Comparison of ENCODE assay signal across 28 mouse cellular contexts in genomic region chr8:109059152-109059551, GRCm38 (mm10).
DNase-seq lines count a peak whose midpoint lies in the region; ATAC-seq and TF ChIP-seq lines count a peak whose summit lies in the region.
"Had no signal": no experiment of that assay in that cellular context is flagged by ENCODE, and none has a peak within 500 bp of the region (broad histone marks: within the 10 kb centered on the region; RNA-seq: fewer than 3 reads in every experiment).

No protein-coding gene starts in this region.

- no peaks in the 10 kb centered on the region for H3K9me3 ChIP-seq in forebrain, embryonic 14.5 days (replicated peaks; ENCODE audit: control insufficient read depth, low read length)
- H3K9me3 ChIP-seq in forebrain, embryonic 13.5 days (replicated peaks), result no peaks in the 10 kb centered on the region
- H3K9me3 ChIP-seq in midbrain, embryonic 14.5 days (ENCODE audit: control insufficient read depth, low read length), result no peaks in the 10 kb centered on the region
- H3K9me3 ChIP-seq in midbrain, postnatal 0 days (ENCODE audit: low read length), result no peaks in the 10 kb centered on the region
- H3K9me3 ChIP-seq: forebrain, embryonic 15.5 days; heart, embryonic 13.5 days; hindbrain, embryonic 15.5 days; liver, embryonic 13.5 days had no signal

- H3K4me2 ChIP-seq in forebrain, embryonic 14.5 days (ENCODE audit: low read length), result no peak overlapping the region
- no peak overlapping the region for H3K4me2 ChIP-seq in forebrain, embryonic 13.5 days
- H3K4me2 ChIP-seq in midbrain, embryonic 14.5 days (ENCODE audit: low read length), result no peak overlapping the region
- no peak overlapping the region for H3K4me2 ChIP-seq in midbrain, postnatal 0 days (ENCODE audit: low read depth, low read length, poor library complexity, severe bottlenecking)
- H3K4me2 ChIP-seq: forebrain, embryonic 15.5 days; heart, embryonic 13.5 days; hindbrain, embryonic 15.5 days; liver, embryonic 13.5 days had no signal

- TF ChIP-seq CTCF in midbrain, postnatal 0 days (IDR thresholded peaks at IDR 0.05), result no peak

- no peaks in the 10 kb centered on the region for H3K27me3 ChIP-seq in forebrain, embryonic 14.5 days (replicated peaks; ENCODE audit: control insufficient read depth, insufficient read depth, low read length)
- no peaks in the 10 kb centered on the region for H3K27me3 ChIP-seq in forebrain, embryonic 13.5 days
- no peaks in the 10 kb centered on the region for H3K27me3 ChIP-seq in midbrain, embryonic 14.5 days (ENCODE audit: control insufficient read depth, insufficient read depth, low read length)
- no peaks in the 10 kb centered on the region for H3K27me3 ChIP-seq in midbrain, postnatal 0 days (ENCODE audit: insufficient read depth, low read length)
- H3K27me3 ChIP-seq: forebrain, embryonic 15.5 days; heart, embryonic 13.5 days; hindbrain, embryonic 15.5 days; liver, embryonic 13.5 days had no signal

- DNase-seq in forebrain, embryonic 14.5 days (ENCODE audit: low spot score), result peak; percentile 1
- peak; percentile 67 for DNase-seq in midbrain, embryonic 14.5 days
- DNase-seq in midbrain, postnatal 0 days (ENCODE audit: low spot score), result no peak
- DNase-seq in ZHBTc4 (ENCODE audit: low read depth, low spot score), result peak; percentile 21
- DNase-seq in testis, postnatal 14 days (ENCODE audit: low spot score), result peak; percentile 14
- DNase-seq in adrenal gland, postnatal 25 days, result no peak
- DNase-seq: adrenal gland, adult 8-10 months; cerebellum, adult 9-10 months; gastrocnemius, postnatal 14 days; heart, adult 18-20 months; heart, postnatal 14 days; kidney, adult 8-10 months; kidney, postnatal 36 days; layer of hippocampus, postnatal 36 days; liver, embryonic 13.5 days; lung, adult 2 months; lung, postnatal 14 days; right cerebral cortex, postnatal 25 days; thymus, adult 18-20 months; thymus, postnatal 36 days had no signal

- no peak overlapping the region for H3K27ac ChIP-seq in forebrain, embryonic 14.5 days (ENCODE audit: low read depth, low read length)
- H3K27ac ChIP-seq in forebrain, embryonic 13.5 days, result no peak overlapping the region
- H3K27ac ChIP-seq in midbrain, embryonic 14.5 days (replicated peaks; ENCODE audit: low read depth, low read length), result no peak overlapping the region
- H3K27ac ChIP-seq in midbrain, postnatal 0 days (ENCODE audit: low read depth, low read length), result no peak overlapping the region
- H3K27ac ChIP-seq: forebrain, embryonic 15.5 days; heart, embryonic 13.5 days; hindbrain, embryonic 15.5 days; liver, embryonic 13.5 days had no signal

- H3K36me3 ChIP-seq in forebrain, embryonic 14.5 days (ENCODE audit: control insufficient read depth, insufficient read depth, low read length), result no peaks in the 10 kb centered on the region
- no peaks in the 10 kb centered on the region for H3K36me3 ChIP-seq in forebrain, embryonic 13.5 days (ENCODE audit: poor library complexity, severe bottlenecking)
- H3K36me3 ChIP-seq in midbrain, embryonic 14.5 days (ENCODE audit: control insufficient read depth, insufficient read depth, low read length), result no peaks in the 10 kb centered on the region
- H3K36me3 ChIP-seq in midbrain, postnatal 0 days (ENCODE audit: insufficient read depth, low read length), result no peaks in the 10 kb centered on the region
- H3K36me3 ChIP-seq: forebrain, embryonic 15.5 days; G1E; heart, embryonic 13.5 days; hindbrain, embryonic 15.5 days; liver, embryonic 13.5 days had no signal

- ATAC-seq in forebrain, embryonic 14.5 days, result no peak
- ATAC-seq in forebrain, embryonic 13.5 days, result no peak
- ATAC-seq in midbrain, embryonic 14.5 days (ENCODE audit: low FRiP score, low TSS enrichment), result no peak
- ATAC-seq in midbrain, postnatal 0 days (ENCODE audit: low FRiP score), result no peak
- ATAC-seq: activated CD4-positive, CD25-positive, alpha-beta regulatory T cell, adult 4 months; CD4-positive, CD25-positive, alpha-beta regulatory T cell, adult 4 months; forebrain, embryonic 15.5 days; Patski had no signal

- no peak overlapping the region for H3K4me3 ChIP-seq in forebrain, embryonic 14.5 days (ENCODE audit: low read depth, low read length)
- H3K4me3 ChIP-seq in forebrain, embryonic 13.5 days, result no peak overlapping the region
- H3K4me3 ChIP-seq in midbrain, embryonic 14.5 days (replicated peaks; ENCODE audit: low read depth, low read length), result 0 out of 2 replicates have a peak overlapping the region, but pooled peaks have one; percentile 14
- no peak overlapping the region for H3K4me3 ChIP-seq in midbrain, postnatal 0 days (ENCODE audit: low read depth, low read length)
- H3K4me3 ChIP-seq: forebrain, embryonic 15.5 days; heart, embryonic 13.5 days; hindbrain, embryonic 15.5 days; liver, embryonic 13.5 days had no signal

- H3K9ac ChIP-seq in forebrain, embryonic 14.5 days (ENCODE audit: low read length), result no peak overlapping the region
- H3K9ac ChIP-seq in forebrain, embryonic 13.5 days, result no peak overlapping the region
- H3K9ac ChIP-seq in midbrain, embryonic 14.5 days (replicated peaks; ENCODE audit: low read length), result no peak overlapping the region
- no peak overlapping the region for H3K9ac ChIP-seq in midbrain, postnatal 0 days (replicated peaks; ENCODE audit: low read length, poor library complexity, severe bottlenecking)
- H3K9ac ChIP-seq: forebrain, embryonic 15.5 days; heart, embryonic 13.5 days; hindbrain, embryonic 15.5 days; liver, embryonic 13.5 days had no signal

- WGBS in forebrain, embryonic 14.5 days, result 76% methylated on average over 5 of the region's 5 CpGs
- WGBS in forebrain, embryonic 13.5 days, result 74% methylated on average over 5 of the region's 5 CpGs
- WGBS in midbrain, embryonic 14.5 days, result 72% methylated on average over 5 of the region's 5 CpGs
- WGBS in midbrain, postnatal 0 days, result 71% methylated on average over 5 of the region's 5 CpGs

- no peaks in the 10 kb centered on the region for H3K4me1 ChIP-seq in forebrain, embryonic 14.5 days (ENCODE audit: control insufficient read depth, insufficient read depth, low read length)
- no peaks in the 10 kb centered on the region for H3K4me1 ChIP-seq in forebrain, embryonic 13.5 days
- no peaks in the 10 kb centered on the region for H3K4me1 ChIP-seq in midbrain, embryonic 14.5 days (ENCODE audit: control insufficient read depth, insufficient read depth, low read length)
- H3K4me1 ChIP-seq in midbrain, postnatal 0 days (ENCODE audit: insufficient read depth, low read length), result no peaks in the 10 kb centered on the region
- H3K4me1 ChIP-seq: forebrain, embryonic 15.5 days; heart, embryonic 13.5 days; hindbrain, embryonic 15.5 days; liver, embryonic 13.5 days had no signal

Comparison
In these comparisons a context has a peak if more than half of its experiments do, and no peak if none do; other contexts are left out.
1. DNase-seq: peak in forebrain, embryonic 14.5 days (single experiment), midbrain, embryonic 14.5 days (single experiment), ZHBTc4 (single experiment) and testis, postnatal 14 days (single experiment); none in midbrain, postnatal 0 days (single experiment) and adrenal gland, postnatal 25 days (single experiment).